ENCODE assay signal across 20 mouse cellular contexts in the genomic region with DNA sequence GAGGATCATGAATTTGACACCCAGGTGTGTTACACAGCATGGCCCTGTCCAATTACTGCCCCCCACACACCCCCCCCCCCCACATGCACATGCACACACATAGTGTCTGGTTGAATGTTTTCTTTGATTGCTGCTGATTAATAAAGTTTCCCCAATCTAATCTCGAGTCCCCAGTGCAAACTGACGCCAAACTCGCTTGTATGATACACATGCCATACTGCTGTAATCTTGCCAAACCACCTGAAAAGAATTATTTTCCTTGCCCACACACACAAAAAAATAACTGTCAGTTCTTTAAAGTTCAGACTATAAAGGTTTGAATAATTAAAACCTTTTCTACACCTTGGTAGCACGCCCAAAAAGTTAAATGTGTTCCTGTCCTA.
DNase-seq lines count a peak whose midpoint lies in the region; ATAC-seq and TF ChIP-seq lines count a peak whose summit lies in the region.
"Had no signal": no experiment of that assay in that cellular context is flagged by ENCODE, and none has a peak within 500 bp of the region (broad histone marks: within the 10 kb centered on the region; RNA-seq: fewer than 3 reads in every experiment).

No protein-coding gene starts in this region.

- H3K27ac ChIP-seq in hindbrain, embryonic 10.5 days = peak overlapping the region; percentile 62; the same call in 1 of the 2 replicates
- no peak overlapping the region for H3K27ac ChIP-seq in hindbrain, embryonic 12.5 days
- H3K27ac ChIP-seq in limb, embryonic 11.5 days (replicated peaks; ENCODE audit: low read depth, low read length) = no peak overlapping the region
- H3K27ac ChIP-seq in limb, embryonic 10.5 days = no peak overlapping the region
- peak overlapping the region; percentile 90 for H3K27ac ChIP-seq in MEL (ENCODE audit: control insufficient read depth, low read depth, low read length)
- peak overlapping the region; percentile 74; the same call in 1 of the 2 replicates for H3K27ac ChIP-seq in embryonic facial prominence, embryonic 14.5 days (replicated peaks; ENCODE audit: low read depth, low read length)
- H3K27ac ChIP-seq: embryonic facial prominence, embryonic 12.5 days; forebrain, embryonic 15.5 days; kidney, embryonic 15.5 days; limb, embryonic 12.5 days; liver, embryonic 13.5 days had no signal

- H3K4me3 ChIP-seq in hindbrain, embryonic 10.5 days = no peak overlapping the region
- no peak overlapping the region for H3K4me3 ChIP-seq in hindbrain, embryonic 12.5 days
- H3K4me3 ChIP-seq in limb, embryonic 11.5 days (ENCODE audit: low read depth, low read length) = no peak overlapping the region
- no peak overlapping the region for H3K4me3 ChIP-seq in limb, embryonic 10.5 days
- no peak overlapping the region for H3K4me3 ChIP-seq in MEL (ENCODE audit: control insufficient read depth in 1 of 2, insufficient read depth in 1 of 2, low read depth in 2 of 2, low read length in 2 of 2)
- H3K4me3 ChIP-seq in embryonic facial prominence, embryonic 14.5 days (ENCODE audit: low read depth, low read length) = no peak overlapping the region
- H3K4me3 ChIP-seq: embryonic facial prominence, embryonic 12.5 days; forebrain, embryonic 15.5 days; heart, adult 2 months; heart, embryonic 12.5 days; kidney, embryonic 15.5 days; limb, embryonic 12.5 days; liver, embryonic 13.5 days; midbrain, embryonic 12.5 days had no signal

- H3K9ac ChIP-seq in hindbrain, embryonic 12.5 days = no peak overlapping the region
- no peak overlapping the region for H3K9ac ChIP-seq in limb, embryonic 11.5 days (ENCODE audit: low read length)
- no peak overlapping the region for H3K9ac ChIP-seq in MEL (ENCODE audit: control insufficient read depth, low read depth, low read length, poor library complexity, severe bottlenecking)
- no peak overlapping the region for H3K9ac ChIP-seq in embryonic facial prominence, embryonic 14.5 days (ENCODE audit: low read depth, low read length)
- H3K9ac ChIP-seq: embryonic facial prominence, embryonic 12.5 days; forebrain, embryonic 15.5 days; heart, embryonic 12.5 days; kidney, embryonic 15.5 days; limb, embryonic 12.5 days; liver, embryonic 13.5 days; lung, embryonic 14.5 days; midbrain, embryonic 12.5 days had no signal

- DNase-seq in hindbrain, embryonic 10.5 days (ENCODE audit: low spot score) = no peak
- DNase-seq in limb, embryonic 11.5 days (ENCODE audit: low spot score) = peak; percentile 7
- DNase-seq in limb, embryonic 10.5 days (ENCODE audit: low spot score) = no peak
- peak; percentile 84 for DNase-seq in MEL (ENCODE audit: low read depth, low spot score)
- DNase-seq in embryonic facial prominence, embryonic 14.5 days (ENCODE audit: low spot score) = peak; percentile 48
- DNase-seq in thymus, postnatal 10 days (ENCODE audit: low spot score in 2 of 2) = no peak
- no peak for DNase-seq in cerebellum, adult 11-12 months
- DNase-seq: liver, embryonic 13.5 days had no signal

- TF ChIP-seq CTCF in MEL (IDR thresholded peaks at IDR 0.05 in 2 of 3, conservative IDR thresholded peaks at IDR 0.05 in 1 of 3; ENCODE audit: control insufficient read depth in 1 of 3, insufficient read depth in 1 of 3, low read depth in 2 of 3, low read length in 3 of 3, poor library complexity in 1 of 3, severe bottlenecking in 1 of 3) = no peak

- no peaks in the 10 kb centered on the region for H3K36me3 ChIP-seq in hindbrain, embryonic 10.5 days
- no peaks in the 10 kb centered on the region for H3K36me3 ChIP-seq in hindbrain, embryonic 12.5 days
- no peaks in the 10 kb centered on the region for H3K36me3 ChIP-seq in limb, embryonic 11.5 days (ENCODE audit: control insufficient read depth, insufficient read depth, low read length)
- H3K36me3 ChIP-seq in limb, embryonic 10.5 days = no peaks in the 10 kb centered on the region
- H3K36me3 ChIP-seq in MEL (ENCODE audit: control insufficient read depth in 1 of 2, insufficient read depth in 2 of 2, low read length in 2 of 2) = peaks cover 2 to 26% of the 10 kb centered on the region in 2 experiments; a peak in 3 of 4 replicates
- no peaks in the 10 kb centered on the region for H3K36me3 ChIP-seq in embryonic facial prominence, embryonic 14.5 days (ENCODE audit: control insufficient read depth, insufficient read depth, low read length)
- H3K36me3 ChIP-seq: embryonic facial prominence, embryonic 12.5 days; forebrain, embryonic 15.5 days; heart, embryonic 12.5 days; kidney, embryonic 15.5 days; limb, embryonic 12.5 days; liver, embryonic 13.5 days; midbrain, embryonic 12.5 days had no signal

- H3K4me1 ChIP-seq in hindbrain, embryonic 10.5 days (replicated peaks) = peaks cover 33% of the 10 kb centered on the region
- peaks cover 15% of the 10 kb centered on the region for H3K4me1 ChIP-seq in hindbrain, embryonic 12.5 days
- H3K4me1 ChIP-seq in limb, embryonic 11.5 days (ENCODE audit: control insufficient read depth, insufficient read depth, low read length) = no peaks in the 10 kb centered on the region
- peaks cover 18% of the 10 kb centered on the region for H3K4me1 ChIP-seq in limb, embryonic 10.5 days
- peaks cover 12 to 26% of the 10 kb centered on the region in 2 experiments for H3K4me1 ChIP-seq in MEL (ENCODE audit: control insufficient read depth in 1 of 2, insufficient read depth in 2 of 2, low read length in 2 of 2)
- peaks cover 11% of the 10 kb centered on the region; the same call in 1 of the 2 replicates for H3K4me1 ChIP-seq in embryonic facial prominence, embryonic 14.5 days (ENCODE audit: control insufficient read depth, insufficient read depth, low read length)
- H3K4me1 ChIP-seq: heart, embryonic 12.5 days; liver, embryonic 13.5 days had no signal

- no peaks in the 10 kb centered on the region for H3K9me3 ChIP-seq in hindbrain, embryonic 10.5 days
- H3K9me3 ChIP-seq in hindbrain, embryonic 12.5 days (replicated peaks) = no peaks in the 10 kb centered on the region
- no peaks in the 10 kb centered on the region for H3K9me3 ChIP-seq in limb, embryonic 11.5 days (ENCODE audit: control insufficient read depth, low read length)
- no peaks in the 10 kb centered on the region for H3K9me3 ChIP-seq in limb, embryonic 10.5 days (replicated peaks)
- H3K9me3 ChIP-seq in MEL (replicated peaks; ENCODE audit: insufficient read depth, low read length) = no peaks in the 10 kb centered on the region
- H3K9me3 ChIP-seq in embryonic facial prominence, embryonic 14.5 days (ENCODE audit: control insufficient read depth, low read length) = no peaks in the 10 kb centered on the region
- H3K9me3 ChIP-seq: embryonic facial prominence, embryonic 12.5 days; forebrain, embryonic 15.5 days; heart, embryonic 12.5 days; kidney, embryonic 15.5 days; limb, embryonic 12.5 days; liver, embryonic 13.5 days; midbrain, embryonic 12.5 days had no signal

- peak; percentile 96 to 97 for TF ChIP-seq EP300 in MEL (IDR thresholded peaks at IDR 0.05; ENCODE audit: low read depth in 1 of 2, low read length in 2 of 2)

- 90% methylated on average over 4 of the region's 4 CpGs for WGBS in hindbrain, embryonic 10.5 days
- 80% methylated on average over 4 of the region's 4 CpGs for WGBS in hindbrain, embryonic 12.5 days
- WGBS in limb, embryonic 11.5 days = 76% methylated on average over 4 of the region's 4 CpGs
- 86% methylated on average over 4 of the region's 4 CpGs for WGBS in limb, embryonic 10.5 days
- 51% methylated on average over 4 of the region's 4 CpGs for WGBS in embryonic facial prominence, embryonic 14.5 days

- no peak overlapping the region for H3K4me2 ChIP-seq in hindbrain, embryonic 12.5 days (replicated peaks)
- no peak overlapping the region for H3K4me2 ChIP-seq in limb, embryonic 11.5 days (ENCODE audit: low read depth, severe bottlenecking)
- H3K4me2 ChIP-seq in embryonic facial prominence, embryonic 14.5 days (ENCODE audit: low read depth, low read length) = no peak overlapping the region
- H3K4me2 ChIP-seq: embryonic facial prominence, embryonic 12.5 days; heart, embryonic 12.5 days; liver, embryonic 13.5 days; midbrain, embryonic 12.5 days had no signal

- H3K27me3 ChIP-seq in hindbrain, embryonic 10.5 days (ENCODE audit: insufficient read depth, poor library complexity, severe bottlenecking) = no peaks in the 10 kb centered on the region
- H3K27me3 ChIP-seq in hindbrain, embryonic 12.5 days = no peaks in the 10 kb centered on the region
- no peaks in the 10 kb centered on the region for H3K27me3 ChIP-seq in limb, embryonic 11.5 days (ENCODE audit: control insufficient read depth, insufficient read depth, low read length)
- no peaks in the 10 kb centered on the region for H3K27me3 ChIP-seq in limb, embryonic 10.5 days (ENCODE audit: low read depth, poor library complexity, severe bottlenecking)
- H3K27me3 ChIP-seq in MEL (ENCODE audit: control insufficient read depth in 1 of 2, insufficient read depth in 2 of 2, low read length in 2 of 2) = no peaks in the 10 kb centered on the region
- H3K27me3 ChIP-seq in embryonic facial prominence, embryonic 14.5 days (replicated peaks; ENCODE audit: control insufficient read depth, insufficient read depth, low read length) = no peaks in the 10 kb centered on the region
- H3K27me3 ChIP-seq: embryonic facial prominence, embryonic 12.5 days; forebrain, embryonic 15.5 days; heart, embryonic 12.5 days; kidney, embryonic 15.5 days; limb, embryonic 12.5 days; liver, embryonic 13.5 days had no signal

- ATAC-seq in hindbrain, embryonic 12.5 days (ENCODE audit: low FRiP score) = no peak
- no peak for ATAC-seq in limb, embryonic 11.5 days (ENCODE audit: insufficient number of reproducible peaks, low FRiP score, low TSS enrichment, low read depth)
- ATAC-seq in embryonic facial prominence, embryonic 14.5 days (ENCODE audit: low read depth) = no peak
- ATAC-seq: activated CD4-positive, CD25-positive, alpha-beta regulatory T cell, adult 4 months; CD4-positive, CD25-positive, alpha-beta regulatory T cell, adult 4 months; intestine, postnatal 0 days had no signal

- no peak for TF ChIP-seq POLR2A in MEL (IDR thresholded peaks at IDR 0.05; ENCODE audit: control insufficient read depth in 1 of 2, insufficient read depth in 1 of 2, low read depth in 1 of 2, low read length in 2 of 2, poor library complexity in 1 of 2)

- no peak for TF ChIP-seq RAD21 in MEL (IDR thresholded peaks at IDR 0.05; ENCODE audit: low read depth, low read length)

- no peaks in the 10 kb centered on the region for H3K79me2 ChIP-seq in MEL (ENCODE audit: control insufficient read depth, insufficient read depth, low read length, poor library complexity)

TF ChIP-seq in MEL, 35 proteins besides CTCF, POLR2A, EP300 and RAD21 (continues in another document):
- no peak for TF ChIP-seq NELFE (IDR thresholded peaks at IDR 0.05; ENCODE audit: low read depth, low read length)
- no peak for TF ChIP-seq KAT2A (conservative IDR thresholded peaks at IDR 0.05; ENCODE audit: low read depth, low read length)
- TF ChIP-seq USF1 (IDR thresholded peaks at IDR 0.05; ENCODE audit: low read depth, low read length) = no peak
- peak; percentile 78 for TF ChIP-seq ETS1 (IDR thresholded peaks at IDR 0.05; ENCODE audit: low read depth, low read length)
- no peak for TF ChIP-seq ZC3H11A (IDR thresholded peaks at IDR 0.05; ENCODE audit: low read depth, low read length)
- no peak for TF ChIP-seq NRF1 (IDR thresholded peaks at IDR 0.05; ENCODE audit: insufficient read depth, low read depth, low read length, poor library complexity, severe bottlenecking)
- TF ChIP-seq MXI1 (IDR thresholded peaks at IDR 0.05; ENCODE audit: low read depth, low read length) = 0 out of 2 replicates have a peak, but pooled peaks have one; percentile 44

Comparison
In these comparisons a context has a peak if more than half of its experiments do, and no peak if none do; other contexts are left out.
1. DNase-seq: peak in limb, embryonic 11.5 days (single experiment), MEL (single experiment) and embryonic facial prominence, embryonic 14.5 days (single experiment); none in hindbrain, embryonic 10.5 days (single experiment), limb, embryonic 10.5 days (single experiment), thymus, postnatal 10 days (0 of 2) and cerebellum, adult 11-12 months (single experiment).
2. H3K27ac ChIP-seq: peak in hindbrain, embryonic 10.5 days (single experiment), MEL (single experiment) and embryonic facial prominence, embryonic 14.5 days (single experiment); none in hindbrain, embryonic 12.5 days (single experiment), limb, embryonic 11.5 days (single experiment) and limb, embryonic 10.5 days (single experiment).